Mouse (Mus musculus): Measurements from ENCODE around the gene Usp32. TPM values are rescaled to one million over a fixed set of nuclear protein-coding genes. Genes with fewer than 3 reads are reported as not detected.

Gene Usp32
- total and polyA plus RNA-seq, 3 experiments: 9.9 to 163 (median 24.9) TPM

GRCm38 (mm10) chr11:85086253-85086652 lies 53.7 kb downstream of the Usp32 start:
- Histone ChIP-seq H3K27me3 (ENCODE audit: insufficient read depth, low read length) (no peaks in the 10 kb centered on the region), H3K4me1 (ENCODE audit: insufficient read depth, low read depth, low read length) (peaks cover 9% of the 10 kb centered on the region; the same call in 1 of the 2 replicates), H3K4me3 (ENCODE audit: low read depth, low read length) (no peak overlapping the region), H3K9me3 (replicated peaks) (no peaks in the 10 kb centered on the region), H3K36me3 (replicated peaks) (peaks cover 22% of the 10 kb centered on the region)
- no peak for DNase-seq (ENCODE audit: low spot score)
- TF ChIP-seq GATA2 (IDR thresholded peaks at IDR 0.05; ENCODE audit: borderline replicate concordance, low read depth, low read length) (no peak), POLR2AphosphoS5 (IDR thresholded peaks at IDR 0.05; ENCODE audit: insufficient replicate concordance, low read depth, low read length) (no peak)
- no peak for ATAC-seq (ENCODE audit: extremely low read depth, insufficient number of reproducible peaks, low FRiP score, poor library complexity, severe bottlenecking)

- Histone ChIP-seq H3K36me3 (replicated peaks) (peaks cover 24% of the 10 kb centered on the region), H3K4me3 (ENCODE audit: low read depth, low read length) (no peak overlapping the region), H3K27me3 (ENCODE audit: insufficient read depth, low read length) (no peaks in the 10 kb centered on the region), H3K9me3 (replicated peaks) (no peaks in the 10 kb centered on the region), H3K4me1 (ENCODE audit: insufficient read depth, low read depth, low read length) (peaks cover 2% of the 10 kb centered on the region; the same call in 1 of the 2 replicates)
- TF ChIP-seq TAL1 (conservative IDR thresholded peaks at IDR 0.05; ENCODE audit: low read depth, low read length) (no peak), CTCF (IDR thresholded peaks at IDR 0.05; ENCODE audit: low read depth, low read length) (no peak), POLR2AphosphoS5 (IDR thresholded peaks at IDR 0.05; ENCODE audit: insufficient replicate concordance, low read depth, low read length) (no peak), GATA1 (IDR thresholded peaks at IDR 0.05; ENCODE audit: borderline replicate concordance, low read length) (no peak), GATA2 (IDR thresholded peaks at IDR 0.05; ENCODE audit: borderline replicate concordance, low read depth, low read length) (no peak)
- ATAC-seq (ENCODE audit: extremely low read depth, insufficient number of reproducible peaks, low FRiP score, poor library complexity, severe bottlenecking) (no peak), DNase-seq (ENCODE audit: low spot score) (no peak)
Observed at GRCm38 (mm10) chr11:85067871-85068270, 72.1 kb downstream of the Usp32 start.

- Histone ChIP-seq H3K4me1 (ENCODE audit: insufficient read depth, low read depth, low read length) (no peaks in the 10 kb centered on the region), H3K4me3 (ENCODE audit: low read depth, low read length) (no peak overlapping the region), H3K36me3 (replicated peaks) (peaks cover 17% of the 10 kb centered on the region), H3K27me3 (ENCODE audit: insufficient read depth, low read length) (no peaks in the 10 kb centered on the region), H3K9me3 (replicated peaks) (no peaks in the 10 kb centered on the region)
- TF ChIP-seq TAL1 (conservative IDR thresholded peaks at IDR 0.05; ENCODE audit: low read depth, low read length): no peak
- DNase-seq (ENCODE audit: low spot score): no peak
- no peak for ATAC-seq (ENCODE audit: extremely low read depth, insufficient number of reproducible peaks, low FRiP score, poor library complexity, severe bottlenecking)
Observed at GRCm38 (mm10) chr11:85058562-85058961, 81.4 kb downstream of the Usp32 start.

GRCm38 (mm10) chr11:85057544-85057943 lies 82.4 kb downstream of the Usp32 start:
- Histone ChIP-seq H3K27me3 (ENCODE audit: insufficient read depth, low read length) (no peaks in the 10 kb centered on the region), H3K4me1 (ENCODE audit: insufficient read depth, low read depth, low read length) (no peaks in the 10 kb centered on the region), H3K9me3 (replicated peaks) (no peaks in the 10 kb centered on the region), H3K36me3 (replicated peaks) (peaks cover 17% of the 10 kb centered on the region), H3K4me3 (ENCODE audit: low read depth, low read length) (no peak overlapping the region)
- ATAC-seq (ENCODE audit: extremely low read depth, insufficient number of reproducible peaks, low FRiP score, poor library complexity, severe bottlenecking) (no peak), DNase-seq (ENCODE audit: low spot score) (no peak)
- TF ChIP-seq GATA1 (IDR thresholded peaks at IDR 0.05; ENCODE audit: borderline replicate concordance, low read length) (no peak), GATA2 (IDR thresholded peaks at IDR 0.05; ENCODE audit: borderline replicate concordance, low read depth, low read length) (no peak), CTCF (IDR thresholded peaks at IDR 0.05; ENCODE audit: low read depth, low read length) (no peak), TAL1 (conservative IDR thresholded peaks at IDR 0.05; ENCODE audit: low read depth, low read length) (no peak), POLR2AphosphoS5 (IDR thresholded peaks at IDR 0.05; ENCODE audit: insufficient replicate concordance, low read depth, low read length) (no peak)

- Histone ChIP-seq H3K4me1 (ENCODE audit: insufficient read depth, low read depth, low read length) (no peaks in the 10 kb centered on the region), H3K36me3 (replicated peaks) (peaks cover 17% of the 10 kb centered on the region), H3K9me3 (replicated peaks) (no peaks in the 10 kb centered on the region), H3K27me3 (ENCODE audit: insufficient read depth, low read length) (no peaks in the 10 kb centered on the region), H3K4me3 (ENCODE audit: low read depth, low read length) (no peak overlapping the region)
- DNase-seq (ENCODE audit: low spot score): no peak
- TF ChIP-seq GATA2 (IDR thresholded peaks at IDR 0.05; ENCODE audit: borderline replicate concordance, low read depth, low read length): no peak
- TF ChIP-seq TAL1 (conservative IDR thresholded peaks at IDR 0.05; ENCODE audit: low read depth, low read length): no peak
- no peak for TF ChIP-seq CTCF (IDR thresholded peaks at IDR 0.05; ENCODE audit: low read depth, low read length)
- TF ChIP-seq POLR2AphosphoS5 (IDR thresholded peaks at IDR 0.05; ENCODE audit: insufficient replicate concordance, low read depth, low read length): no peak
- TF ChIP-seq GATA1 (IDR thresholded peaks at IDR 0.05; ENCODE audit: borderline replicate concordance, low read length): no peak
- no peak for ATAC-seq (ENCODE audit: extremely low read depth, insufficient number of reproducible peaks, low FRiP score, poor library complexity, severe bottlenecking)
Observed at GRCm38 (mm10) chr11:85056901-85057300, 83.1 kb downstream of the Usp32 start.

GRCm38 (mm10) chr11:85055561-85055960 lies 84.4 kb downstream of the Usp32 start:
- no peaks in the 10 kb centered on the region for H3K4me1 ChIP-seq (ENCODE audit: insufficient read depth, low read depth, low read length)
- TF ChIP-seq POLR2AphosphoS5 (IDR thresholded peaks at IDR 0.05; ENCODE audit: insufficient replicate concordance, low read depth, low read length) (no peak), CTCF (IDR thresholded peaks at IDR 0.05; ENCODE audit: low read depth, low read length) (no peak), GATA1 (IDR thresholded peaks at IDR 0.05; ENCODE audit: borderline replicate concordance, low read length) (no peak), TAL1 (conservative IDR thresholded peaks at IDR 0.05; ENCODE audit: low read depth, low read length) (no peak), GATA2 (IDR thresholded peaks at IDR 0.05; ENCODE audit: borderline replicate concordance, low read depth, low read length) (no peak)
- no peaks in the 10 kb centered on the region for H3K27me3 ChIP-seq (ENCODE audit: insufficient read depth, low read length)
- no peaks in the 10 kb centered on the region for H3K9me3 ChIP-seq (replicated peaks)
- ATAC-seq (ENCODE audit: extremely low read depth, insufficient number of reproducible peaks, low FRiP score, poor library complexity, severe bottlenecking) (no peak), DNase-seq (ENCODE audit: low spot score) (no peak)
- H3K4me3 ChIP-seq (ENCODE audit: low read depth, low read length): no peak overlapping the region
- peaks cover 17% of the 10 kb centered on the region for H3K36me3 ChIP-seq (replicated peaks)

GRCm38 (mm10) chr11:85039256-85039655 lies 100.7 kb downstream of the Usp32 start:
- ATAC-seq (ENCODE audit: extremely low read depth, insufficient number of reproducible peaks, low FRiP score, poor library complexity, severe bottlenecking) (no peak), DNase-seq (ENCODE audit: low spot score) (no peak)
- Histone ChIP-seq H3K9me3 (replicated peaks) (no peaks in the 10 kb centered on the region), H3K36me3 (replicated peaks) (peaks cover 46% of the 10 kb centered on the region), H3K4me3 (ENCODE audit: low read depth, low read length) (no peak overlapping the region), H3K4me1 (ENCODE audit: insufficient read depth, low read depth, low read length) (no peaks in the 10 kb centered on the region), H3K27me3 (ENCODE audit: insufficient read depth, low read length) (no peaks in the 10 kb centered on the region)
- TF ChIP-seq GATA2 (IDR thresholded peaks at IDR 0.05; ENCODE audit: borderline replicate concordance, low read depth, low read length) (no peak), TAL1 (conservative IDR thresholded peaks at IDR 0.05; ENCODE audit: low read depth, low read length) (no peak), GATA1 (IDR thresholded peaks at IDR 0.05; ENCODE audit: borderline replicate concordance, low read length) (no peak), CTCF (IDR thresholded peaks at IDR 0.05; ENCODE audit: low read depth, low read length) (no peak), POLR2AphosphoS5 (IDR thresholded peaks at IDR 0.05; ENCODE audit: insufficient replicate concordance, low read depth, low read length) (no peak)
